Mouse (Mus musculus) heart, embryonic 13.5 days (tissue): ENCODE measurements around the gene Tmc2. TPM values are rescaled to one million over a fixed set of nuclear protein-coding genes. Genes with fewer than 3 reads are reported as not detected.

Experiments
- ATAC-seq: fragments of 200-750 bp; cut with Nextera tagmentation; 2 replicates; pipeline ENCODE4 v1.8.0; 2017; ENCODE audit warnings: moderate TSS enrichment; ENCODE audit not compliant: insufficient number of reproducible peaks, low FRiP score, low TSS enrichment; ENCODE audit errors: extremely low read depth
- H3K27ac ChIP-seq: fragments of 300-500 bp; sonication (generic); replicated peaks from 2 replicates; pipeline ENCODE4 v1.5.1; 2015; ENCODE audit warnings: moderate library complexity, mild to moderate bottlenecking, inconsistent platforms
- H3K27me3 ChIP-seq: fragments of 300-500 bp; sonication (generic); replicated peaks from 2 replicates; pipeline ENCODE4 v1.6.1; 2015; ENCODE audit warnings: mild to moderate bottlenecking, inconsistent platforms
- H3K36me3 ChIP-seq: fragments of 300-500 bp; sonication (generic); 2 replicates; pipeline ENCODE4 v1.6.1; 2015; ENCODE audit warnings: mild to moderate bottlenecking, inconsistent platforms
- H3K4me1 ChIP-seq: fragments of 300-500 bp; sonication (generic); 2 replicates; pipeline ENCODE4 v1.6.1; 2015; ENCODE audit warnings: inconsistent platforms
- H3K4me2 ChIP-seq: fragments of 300-500 bp; sonication (generic); 2 replicates; pipeline ENCODE4 v1.6.1; 2015; ENCODE audit warnings: inconsistent platforms, mild to moderate bottlenecking, moderate library complexity
- H3K4me3 ChIP-seq: fragments of 300-500 bp; sonication (generic); 2 replicates; pipeline ENCODE4 v1.5.1; 2015; ENCODE audit warnings: moderate library complexity, mild to moderate bottlenecking, inconsistent platforms
- H3K9ac ChIP-seq: fragments of 300-500 bp; sonication (generic); 2 replicates; pipeline ENCODE4 v1.6.1; 2015; ENCODE audit warnings: inconsistent platforms, mild to moderate bottlenecking, moderate library complexity
- H3K9me3 ChIP-seq: fragments of 300-500 bp; sonication (generic); 2 replicates; pipeline ENCODE4 v1.6.1; 2016; ENCODE audit warnings: inconsistent platforms
- WGBS: fragments of 180-500 bp; shearing (Covaris S2); methylation state at CpG from one replicate; pipeline ENCODE4 v1.1.7; 2015; ENCODE audit warnings: mixed read lengths; 5-methylcytosine and 5-hydroxymethylcytosine counted together
- polyA plus RNA-seq: library from polyadenylated mRNA; unstranded; fragments of >200 nt; fragmentation: Nextera tagmentation; extraction: Ambion mirVana; gene quantifications from 2 replicates; pipeline ENCODE4 v1.2.1, GENCODE M21; 2015

Tmc2 gene
- polyA plus RNA-seq, 1 experiment from 2014 or later: not detected

DNA sequence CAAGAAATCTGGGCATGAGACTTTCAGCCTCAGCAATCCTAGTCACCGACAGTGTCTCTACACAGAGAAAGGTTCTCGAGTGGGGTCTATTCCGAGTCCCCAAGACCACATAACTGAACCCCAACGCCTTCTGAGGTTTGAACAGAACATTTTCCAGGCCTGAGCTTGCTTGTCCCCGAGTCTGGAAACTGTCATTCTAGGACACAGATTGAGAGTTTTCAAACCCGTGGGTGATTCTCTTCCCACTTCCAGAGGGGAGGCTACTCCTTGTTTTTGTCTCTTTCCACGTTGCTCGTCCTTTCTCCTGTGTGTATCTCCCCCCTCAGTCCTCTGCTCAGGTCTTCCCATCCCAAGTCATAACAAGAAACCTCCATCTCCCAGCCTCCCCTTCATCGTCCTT lies 102.6 kb downstream of the Tmc2 start:
- Histone ChIP-seq H3K4me1 (peaks cover 31% of the 10 kb centered on the region), H3K27me3 (peaks cover 62% of the 10 kb centered on the region), H3K27ac (no peak overlapping the region), H3K9me3 (no peaks in the 10 kb centered on the region), H3K36me3 (peaks cover 6% of the 10 kb centered on the region; the same call in 1 of the 2 replicates), H3K4me3 (no peak overlapping the region), H3K4me2 (no peak overlapping the region), H3K9ac (no peak overlapping the region)
- WGBS: 73% methylated on average over 9 of the region's 9 CpGs
- ATAC-seq: no peak

- no peak overlapping the region for H3K27ac ChIP-seq
- ATAC-seq: no peak
- H3K27me3 ChIP-seq: peaks cover 10% of the 10 kb centered on the region
- no peaks in the 10 kb centered on the region for H3K9me3 ChIP-seq
- no peaks in the 10 kb centered on the region for H3K4me1 ChIP-seq
- H3K4me2 ChIP-seq: no peak overlapping the region
- H3K36me3 ChIP-seq: peaks cover 27% of the 10 kb centered on the region
- H3K9ac ChIP-seq: no peak overlapping the region
- H3K4me3 ChIP-seq: no peak overlapping the region
- 56% methylated on average over 4 of the region's 4 CpGs for WGBS
Measured at GRCm38 (mm10) chr2:130303014-130303413, 108.0 kb downstream of the Tmc2 start.

Other genes with a start within 250 kb of the Tmc2 start
- gene Tgm3, start 182.8 kb upstream of the Tmc2 start, polyA plus RNA-seq: not detected in 2 replicates
- gene Tgm6, start 82.8 kb upstream of the Tmc2 start, polyA plus RNA-seq: not detected in 2 replicates
- 426 and 455 TPM in 2 replicates for gene Snrpb, start 15.8 kb upstream of the Tmc2 start, polyA plus RNA-seq
- 143 and 152 TPM in 2 replicates for gene Nop56, start 79.2 kb downstream of the Tmc2 start, polyA plus RNA-seq
- 237 and 266 TPM in 2 replicates for gene Idh3b, start 89.4 kb downstream of the Tmc2 start, polyA plus RNA-seq
- gene Ebf4, start 100.0 kb downstream of the Tmc2 start, polyA plus RNA-seq: 0.39 and 0.64 TPM in 2 replicates
- gene Cpxm1, start 202.4 kb downstream of the Tmc2 start, polyA plus RNA-seq: 34.6 and 40.6 TPM in 2 replicates
- not detected in 2 replicates for gene Gm28372, start 210.0 kb downstream of the Tmc2 start, polyA plus RNA-seq
- not detected in 2 replicates for gene 1700020A23Rik, start 210.1 kb downstream of the Tmc2 start, polyA plus RNA-seq
- 0.11 TPM in 1 of 2 replicates, not detected in the other for gene Tmem239, start 211.3 kb downstream of the Tmc2 start, polyA plus RNA-seq
- 51.8 and 55.4 TPM in 2 replicates for gene Vps16, start 229.1 kb downstream of the Tmc2 start, polyA plus RNA-seq
- gene Pced1a, start 229.5 kb downstream of the Tmc2 start, polyA plus RNA-seq: 7.0 and 7.1 TPM in 2 replicates